Mouse (Mus musculus) monocyte, adult 5-6 weeks (primary cell): ENCODE data around the gene Scgb2b12. TPM values are rescaled to one million over a fixed set of nuclear protein-coding genes. Genes with fewer than 3 reads are reported as not detected.
"Not testable (repeated sequence)": the region's sequence is repeated elsewhere in the genome, so short reads cannot be mapped to it uniquely, and the experiment has no call there.

Experiments
- ATAC-seq: fragments of 153-309, 156-312 bp; replicated peaks from 2 replicates; pipeline ENCODE4 v1.8.0; 2017; ENCODE audit warnings: mild to moderate bottlenecking; ENCODE audit not compliant: low TSS enrichment, insufficient number of reproducible peaks, severe bottlenecking, poor library complexity, low FRiP score
- total RNA-seq: library from RNA; stranded (forward); fragments of 200-1000, 200-491, 200-594 nt; gene quantifications from 3 replicates; pipeline ENCODE4 v1.2.3, GENCODE M21; 2017

The Scgb2b12 gene
- not detected in 3 replicates for total RNA-seq

DNA sequence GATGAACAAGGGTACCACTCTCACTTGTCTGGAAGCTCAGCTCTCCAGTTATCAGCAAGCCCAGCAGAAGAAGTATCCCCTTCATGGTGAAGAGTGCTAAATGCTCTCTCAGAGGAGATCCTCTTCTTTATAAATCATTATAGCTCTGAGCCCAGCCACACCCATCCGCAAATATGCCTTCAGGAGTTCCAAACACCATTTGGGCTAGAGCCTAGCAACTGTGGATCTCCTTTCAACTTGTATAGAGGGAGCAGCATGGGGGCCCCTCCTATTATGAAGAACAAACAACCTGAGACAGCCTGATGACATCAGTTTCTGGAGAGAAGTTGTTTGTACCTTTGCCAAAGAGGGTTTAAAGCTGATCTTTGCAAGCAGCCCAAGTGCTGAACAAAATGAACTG, at the start of gene Scgb2b12:
Scgb2b12 (minus strand) TSS at position 101 of the 400 bp plus-strand sequence.
- ATAC-seq: not testable (repeated sequence)

DNA sequence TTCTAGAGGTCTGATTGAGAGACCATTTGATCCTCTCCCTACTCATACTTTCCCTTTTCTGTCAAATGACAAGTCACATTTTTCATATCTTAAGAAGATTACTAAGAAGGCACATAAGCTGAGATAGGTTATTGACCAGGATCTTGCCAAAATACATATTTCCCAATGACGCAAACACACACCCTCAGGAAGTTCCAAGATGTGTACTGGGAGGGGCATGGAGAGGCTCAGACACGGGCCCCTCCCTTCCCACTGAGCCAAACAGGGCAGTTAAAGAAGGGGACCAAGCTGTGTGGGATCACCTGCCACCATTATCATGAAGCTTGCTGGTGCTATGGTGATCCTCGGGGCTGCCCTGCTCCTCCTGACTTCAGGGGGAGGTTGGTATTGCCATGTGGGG, 6.8 kb upstream of the Scgb2b12 start, which contains the start of gene Scgb1b12:
Scgb1b12 (plus strand) TSS at position 301 of the 400 bp plus-strand sequence.
- not testable (repeated sequence) for ATAC-seq

Other genes with a start within 250 kb of the Scgb2b12 start
- gene Scgb1b10, start 226.4 kb downstream of the Scgb2b12 start, total RNA-seq: not detected in 3 replicates
- gene Scgb2b11, start 116.1 kb downstream of the Scgb2b12 start, total RNA-seq: not detected in 3 replicates
- not detected in 3 replicates for gene Scgb1b11, start 104.4 kb downstream of the Scgb2b12 start, total RNA-seq
- not detected in 3 replicates for gene Scgb1b12, start 6.9 kb upstream of the Scgb2b12 start, total RNA-seq
- not detected in 3 replicates for gene Scgb1b29, start 114.3 kb upstream of the Scgb2b12 start, total RNA-seq